Mouse (Mus musculus) right cerebral cortex, adult 18-20 months (tissue): Measurements from ENCODE around the gene Gpat3.

Source experiments
- DNase-seq: peaks from one replicate; pipeline ENCODE4 v3.0.0; 2022; ENCODE audit warnings: mixed read lengths

Gpat3 gene

DNA sequence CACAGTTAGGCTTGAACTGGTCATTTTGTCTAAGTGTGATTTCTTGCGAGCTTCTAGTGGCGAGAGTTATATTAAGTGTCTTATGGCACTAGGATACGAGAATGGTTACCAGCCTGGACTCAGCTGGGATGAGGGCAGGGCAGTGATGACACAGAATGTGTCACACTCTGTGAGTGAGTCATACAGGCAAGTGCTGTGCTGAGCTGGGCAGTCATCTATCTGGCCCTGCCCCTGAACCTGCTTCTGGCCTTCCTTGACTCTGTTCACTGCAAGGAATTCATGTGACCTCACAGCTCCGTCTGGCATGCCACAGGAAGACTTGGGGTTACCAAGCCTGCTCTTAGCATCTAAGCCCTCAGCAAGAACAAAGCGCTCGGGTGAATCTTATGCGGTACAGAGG lies 16.3 kb downstream of the Gpat3 start:
- no peak for DNase-seq

GRCm38 (mm10) chr5:100863091-100863490 lies 17.6 kb downstream of the Gpat3 start:
- no peak for DNase-seq

DNA sequence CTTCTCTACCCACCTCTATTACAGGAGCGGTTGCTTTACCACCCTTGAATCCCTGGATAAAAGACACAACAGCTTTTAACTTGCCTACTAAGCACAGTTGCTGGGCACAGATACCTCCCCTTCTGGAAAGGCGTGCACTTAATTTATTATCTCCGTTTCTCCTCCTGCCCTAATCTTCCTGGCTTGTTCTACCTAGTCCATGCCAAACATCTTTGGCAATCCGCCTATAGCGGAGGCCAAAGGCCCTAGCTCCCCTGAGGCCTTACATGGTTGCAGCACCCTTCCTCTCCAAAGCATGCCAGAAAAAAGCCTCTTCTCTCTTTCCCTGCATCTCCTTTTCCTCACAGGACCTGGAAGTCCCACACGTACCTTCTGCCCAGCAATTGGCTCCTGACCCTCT lies 18.9 kb downstream of the Gpat3 start:
- DNase-seq, result no peak

DNA sequence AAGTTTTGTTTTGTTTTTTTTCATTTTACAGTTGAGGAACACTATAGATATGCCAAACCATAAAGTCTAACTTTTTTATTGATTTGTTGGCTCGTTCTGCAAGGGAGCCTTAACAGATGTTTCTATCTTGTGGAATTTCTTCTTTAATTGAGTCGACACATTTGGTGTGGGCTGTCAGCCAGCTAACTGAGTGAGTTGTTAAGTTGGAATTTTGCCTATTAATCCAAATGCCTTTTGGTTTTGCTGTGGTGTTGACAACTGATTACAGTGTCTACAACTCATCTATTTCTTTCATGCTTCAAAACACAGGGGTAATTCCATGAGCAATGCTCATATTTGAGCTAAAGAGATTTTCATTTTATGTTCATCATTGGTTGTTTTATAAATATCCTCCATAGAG lies 20.7 kb downstream of the Gpat3 start:
- DNase-seq, result no peak

GRCm38 (mm10) chr5:100869197-100869895 lies 23.8 kb downstream of the Gpat3 start:
- DNase-seq, result no peak

DNA sequence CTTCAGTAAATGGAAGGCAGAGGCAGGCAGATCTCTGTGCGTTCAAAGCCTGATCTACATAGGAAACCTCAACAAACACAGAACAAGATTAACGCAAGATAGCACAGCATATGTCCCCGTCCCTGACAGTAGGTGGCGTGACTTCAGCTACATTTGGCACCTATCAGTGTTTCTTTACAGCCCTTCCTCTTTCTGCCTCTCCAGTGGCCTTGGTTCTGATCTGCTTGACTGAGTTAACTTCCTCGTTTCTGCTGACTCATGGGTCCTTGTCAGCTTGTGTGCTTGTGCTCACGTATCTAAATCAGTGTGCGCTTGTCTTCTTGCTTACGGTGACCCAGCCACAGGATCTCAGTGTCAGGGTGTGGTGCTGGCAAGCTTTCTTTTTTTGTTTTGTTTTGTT lies 26.5 kb downstream of the Gpat3 start:
- no peak for DNase-seq

DNA sequence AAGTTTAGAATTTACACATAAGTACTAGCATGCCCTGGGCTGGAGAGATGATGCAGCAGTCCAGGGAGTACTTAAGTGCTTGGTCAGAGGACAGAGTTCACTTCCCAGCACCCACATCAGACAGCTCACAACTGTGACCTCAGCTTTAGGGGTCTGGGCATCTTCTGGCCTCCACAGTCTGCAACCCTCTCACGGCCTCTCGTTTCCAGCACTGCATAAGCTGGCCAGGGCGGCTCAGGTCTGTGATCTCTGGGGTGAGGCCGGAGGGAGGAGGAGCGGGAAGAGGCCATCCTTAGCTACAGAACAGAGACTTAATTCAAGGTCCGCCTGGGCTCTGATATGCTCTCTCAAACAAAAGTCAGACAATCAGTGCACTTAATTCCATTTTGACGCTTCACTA lies 29.2 kb downstream of the Gpat3 start:
- DNase-seq, result no peak

- DNase-seq, result no peak
These were observed 29.7 kb downstream of the Gpat3 start for GRCm38 (mm10) chr5:100875180-100875579.

DNA sequence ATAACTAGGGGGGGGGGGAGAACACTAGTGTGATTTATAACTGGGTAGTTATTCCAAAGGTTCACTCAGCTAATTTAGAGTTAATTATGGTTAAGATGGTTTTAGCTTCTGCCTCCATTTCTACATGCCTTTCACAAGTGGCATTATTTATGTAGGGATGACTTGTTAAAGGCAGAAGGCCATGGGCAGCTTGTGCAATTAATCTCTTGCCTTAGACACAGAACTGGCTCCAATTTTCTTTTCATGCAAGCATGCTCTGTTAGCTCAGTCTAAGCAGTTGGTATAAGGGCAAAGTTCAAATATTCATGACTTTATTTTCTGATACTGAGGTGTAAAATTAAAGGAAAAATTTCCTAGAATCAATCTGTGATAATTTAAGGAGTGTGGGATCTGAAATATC lies 31.5 kb downstream of the Gpat3 start:
- DNase-seq, result no peak

- no peak for DNase-seq
These were observed 39.7 kb downstream of the Gpat3 start for GRCm38 (mm10) chr5:100885216-100885615.

DNA sequence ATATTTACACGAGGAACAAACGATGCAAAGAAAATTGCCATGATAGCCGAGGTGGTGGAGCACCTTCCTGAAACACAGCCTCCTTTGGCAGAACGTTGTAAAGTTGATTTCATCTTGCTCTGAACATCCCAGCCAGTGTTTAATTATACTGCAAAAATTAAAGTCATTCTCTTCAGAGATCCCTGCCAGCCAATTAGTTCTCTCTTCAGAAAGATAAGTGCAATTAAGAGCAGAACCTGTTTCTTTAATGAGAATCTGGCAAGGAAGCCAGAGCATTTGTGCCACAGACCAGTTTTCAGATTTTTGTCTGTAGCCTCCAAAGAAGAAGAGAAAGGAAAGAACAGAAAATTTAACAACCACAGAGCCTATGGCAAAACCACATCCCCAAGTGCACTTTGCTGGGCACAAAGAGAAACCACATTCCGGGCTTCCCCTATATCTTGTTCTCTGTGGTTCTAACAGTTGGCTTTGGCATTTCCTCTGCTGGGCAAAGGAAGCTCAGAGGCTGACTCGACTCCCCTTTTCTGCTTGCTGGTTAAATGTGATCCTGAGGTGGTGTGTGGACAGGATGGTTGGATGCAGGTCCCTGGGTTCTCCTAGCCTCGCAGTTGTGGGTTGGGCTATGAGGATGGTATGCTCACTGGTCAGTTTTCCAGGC lies 40.9 kb downstream of the Gpat3 start:
- DNase-seq, result no peak

DNA sequence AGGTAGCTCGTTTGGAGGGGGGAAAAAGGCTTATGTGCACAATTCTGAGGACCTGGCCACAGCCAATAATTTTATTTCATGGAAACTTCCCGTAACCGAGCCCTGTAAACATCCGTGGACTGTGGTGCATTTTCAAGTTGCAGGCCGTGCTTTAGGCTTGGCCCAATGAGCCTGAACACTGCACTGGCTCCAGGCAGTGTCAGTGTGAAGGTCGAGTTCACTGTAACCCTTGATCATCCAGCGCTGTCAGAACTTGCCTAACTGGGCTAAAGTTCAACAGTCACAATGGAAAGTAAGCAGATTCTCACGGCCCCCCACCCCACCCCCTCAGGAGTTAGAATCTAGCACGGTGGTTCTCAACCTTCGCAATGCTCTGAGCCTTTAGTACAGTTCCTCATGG lies 50.7 kb downstream of the Gpat3 start:
- no peak for DNase-seq

GRCm38 (mm10) chr5:100899745-100900489 lies 54.4 kb downstream of the Gpat3 start:
- DNase-seq, result no peak

DNA sequence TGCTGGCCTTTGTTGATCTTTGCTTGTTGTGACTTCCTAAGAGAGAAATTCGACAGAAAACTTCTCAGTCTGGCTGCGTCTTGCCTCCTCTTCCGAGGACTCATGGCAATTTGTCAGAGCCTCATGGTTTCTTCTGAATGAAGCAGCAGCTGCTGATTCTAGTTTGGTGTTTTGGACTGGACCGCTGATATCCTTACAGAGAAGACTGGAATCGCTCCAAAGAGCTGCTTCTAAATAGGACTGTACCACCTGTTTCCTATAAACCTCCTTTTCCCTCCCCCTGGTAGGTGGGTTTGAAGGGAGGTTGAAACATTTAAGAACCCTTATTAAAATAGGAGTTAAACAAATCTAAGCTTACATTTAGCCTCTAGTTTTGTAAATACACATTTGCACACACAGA lies 55.5 kb downstream of the Gpat3 start:
- DNase-seq, result no peak

DNA sequence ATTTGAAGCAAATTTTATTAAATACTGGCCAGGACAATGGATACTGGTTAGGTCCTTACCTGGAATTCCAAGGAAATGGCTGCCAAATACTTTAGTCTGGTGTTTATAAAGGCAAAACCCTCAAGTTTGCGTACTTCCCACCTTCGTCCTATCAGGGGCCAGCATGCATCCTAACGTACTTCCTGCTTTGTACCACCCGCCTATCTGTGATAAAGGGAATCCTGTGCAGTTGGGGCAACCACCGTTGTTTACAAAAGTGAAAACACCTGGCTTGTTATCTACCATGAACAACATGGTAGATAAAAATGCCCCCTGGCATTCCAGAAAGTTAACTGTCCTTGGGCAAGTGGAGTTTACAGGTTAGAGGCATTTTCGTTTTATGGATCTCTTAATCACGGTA lies 63.0 kb downstream of the Gpat3 start:
- no peak for DNase-seq

DNA sequence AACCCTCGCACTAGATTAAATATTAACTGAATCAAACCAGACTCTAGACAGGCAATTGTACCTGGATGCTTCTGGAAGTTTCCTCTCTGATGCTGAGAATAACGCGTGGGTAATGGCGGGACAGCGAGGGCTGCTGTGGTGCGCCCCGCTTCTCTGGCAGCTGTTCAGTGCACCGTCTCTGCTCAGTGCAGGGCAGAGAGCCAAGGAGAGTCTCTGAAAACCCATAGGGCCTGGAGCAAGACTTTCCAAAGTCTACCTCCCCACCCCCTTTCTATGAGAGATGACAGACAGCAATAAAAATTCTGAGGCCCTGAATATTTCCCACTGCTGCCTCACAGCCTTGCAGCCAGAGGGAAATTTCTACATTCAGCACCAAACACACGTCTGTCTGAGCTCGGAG lies 63.4 kb downstream of the Gpat3 start:
- DNase-seq, result no peak

GRCm38 (mm10) chr5:100909691-100910090 lies 64.2 kb downstream of the Gpat3 start:
- peak; percentile 65 for DNase-seq

DNA sequence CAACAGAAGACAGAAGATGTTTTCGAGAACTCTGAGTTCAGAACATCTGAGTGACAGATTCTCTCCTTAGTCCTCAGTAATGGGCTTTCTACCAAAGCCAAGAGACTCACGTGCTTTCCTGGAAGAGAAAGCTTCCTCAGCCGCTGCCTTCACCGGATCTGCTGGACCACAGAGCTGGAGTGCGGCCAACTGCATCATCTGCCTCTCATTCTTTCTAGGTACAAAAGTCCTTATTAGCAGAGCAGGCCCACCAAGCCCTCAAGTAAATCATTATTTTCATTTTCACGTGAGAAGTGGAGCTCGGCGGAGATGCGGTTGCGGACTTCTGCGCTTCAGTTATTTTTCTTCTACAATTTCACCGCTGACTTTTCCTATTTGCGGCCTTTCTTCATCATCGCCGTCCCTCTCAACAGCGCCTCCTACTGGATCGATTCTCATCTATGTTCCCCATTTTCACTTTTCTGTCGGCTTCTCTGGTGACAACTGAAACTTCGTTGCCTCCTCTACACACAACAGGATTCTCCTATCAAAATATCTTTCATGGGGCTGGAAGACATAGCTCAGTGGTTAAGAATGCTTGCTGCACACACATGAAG lies 66.1 kb downstream of the Gpat3 start:
- no peak for DNase-seq

DNA sequence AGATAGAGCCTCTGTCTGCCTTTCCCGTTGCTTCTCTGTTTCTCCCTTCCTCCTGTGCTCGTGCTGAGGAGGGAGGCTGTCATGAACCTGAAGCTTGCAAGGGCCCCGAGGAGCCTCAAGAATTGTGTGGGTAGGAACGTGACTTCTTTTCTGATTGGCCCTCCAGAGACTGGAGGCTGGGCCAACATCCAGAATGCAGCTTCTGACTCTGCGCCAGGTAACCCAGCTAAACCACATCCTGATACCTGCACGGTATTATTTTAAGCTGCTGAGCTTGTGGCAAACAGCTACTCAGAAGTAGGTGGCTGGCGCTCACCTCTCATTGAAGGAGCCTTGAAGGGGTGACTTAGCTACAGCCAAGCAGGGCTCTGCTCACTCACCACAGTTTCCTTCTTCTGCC lies 66.9 kb downstream of the Gpat3 start:
- no peak for DNase-seq

- DNase-seq, result no peak
These were observed 67.8 kb downstream of the Gpat3 start for GRCm38 (mm10) chr5:100913274-100913673.

- DNase-seq, result peak; percentile 44
These were observed 69.5 kb downstream of the Gpat3 start for GRCm38 (mm10) chr5:100914989-100915388.

GRCm38 (mm10) chr5:100915411-100915810 lies 69.9 kb downstream of the Gpat3 start:
- no peak for DNase-seq

DNA sequence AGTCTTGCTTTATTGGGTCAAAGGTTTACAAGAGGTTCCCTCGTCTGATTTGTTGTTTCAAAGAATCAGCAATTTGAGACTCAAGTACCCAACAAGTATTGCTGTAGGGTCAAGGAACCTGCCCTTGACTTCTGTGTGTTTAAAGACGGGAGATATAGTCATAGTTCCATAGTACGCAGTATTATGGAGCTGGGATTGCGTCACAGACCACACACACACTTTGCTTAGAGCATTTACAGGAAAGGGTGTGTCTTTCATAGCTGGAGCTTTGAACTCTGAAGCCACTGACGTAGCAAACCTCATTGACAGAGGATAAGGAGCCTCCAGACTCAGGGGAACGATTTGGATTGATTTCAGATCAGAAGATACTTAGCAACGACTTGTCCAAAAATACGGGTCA lies 70.9 kb downstream of the Gpat3 start:
- no peak for DNase-seq
